Mouse (Mus musculus): ENCODE measurements around the gene Abhd17c. TPM values are rescaled to one million over a fixed set of nuclear protein-coding genes. Genes with fewer than 3 reads are reported as not detected.

Abhd17c gene
- polyA plus RNA-seq, 1 experiment from 2014 or later: 65.5 TPM

Other genes starting within 250 kb of the Abhd17c start
- gene Cemip, start 65.4 kb downstream of the Abhd17c start, polyA plus RNA-seq (2015; fragmentation: Nextera tagmentation; extraction: Ambion mirVana): 0.26 and 0.51 TPM in 2 replicates